Mouse (Mus musculus) midbrain, embryonic 11.5 days (tissue): Measurements from ENCODE around the gene H2al1f. TPM values are rescaled to one million over a fixed set of nuclear protein-coding genes. Genes with fewer than 3 reads are reported as not detected.
"Not testable (repeated sequence)": the region's sequence is repeated elsewhere in the genome, so short reads cannot be mapped to it uniquely, and the experiment has no call there.

Source experiments
- ATAC-seq: fragments of 200-750 bp; cut with Nextera tagmentation; 2 replicates; pipeline ENCODE4 v1.8.0; 2017; ENCODE audit warnings: moderate TSS enrichment, moderate library complexity; ENCODE audit not compliant: low FRiP score
- DNase-seq: peaks from one replicate; pipeline ENCODE4 v3.0.0; 2015; ENCODE audit warnings: low spot score; ENCODE audit errors: missing footprints
- H3K27ac ChIP-seq: fragments of 300-500 bp; sonication (generic); 2 replicates; pipeline ENCODE4 v1.5.1; 2014; ENCODE audit warnings: low read depth, low read length
- H3K27me3 ChIP-seq: fragments of 300-500 bp; sonication (generic); 2 replicates; pipeline ENCODE4 v1.6.1; 2014; ENCODE audit warnings: mild to moderate bottlenecking, low read length, moderate library complexity, mixed read lengths; ENCODE audit not compliant: control insufficient read depth, insufficient read depth
- H3K36me3 ChIP-seq: fragments of 300-500 bp; sonication (generic); 2 replicates; pipeline ENCODE4 v1.6.1; 2014; ENCODE audit warnings: mild to moderate bottlenecking, low read length, moderate library complexity, mixed read lengths; ENCODE audit not compliant: control insufficient read depth, insufficient read depth
- H3K4me1 ChIP-seq: fragments of 300-500 bp; sonication (generic); 2 replicates; pipeline ENCODE4 v1.6.1; 2014; ENCODE audit warnings: low read length; ENCODE audit not compliant: control insufficient read depth, insufficient read depth
- H3K4me2 ChIP-seq: fragments of 300-500 bp; sonication (generic); 2 replicates; pipeline ENCODE4 v1.6.1; 2014; ENCODE audit warnings: mild to moderate bottlenecking, moderate library complexity
- H3K4me3 ChIP-seq: fragments of 300-500 bp; sonication (generic); 2 replicates; pipeline ENCODE4 v1.5.1; 2014; ENCODE audit warnings: low read depth, low read length
- H3K9ac ChIP-seq: fragments of 300-500 bp; sonication (generic); 2 replicates; pipeline ENCODE4 v1.6.1; 2014; ENCODE audit warnings: low read length
- H3K9me3 ChIP-seq: fragments of 300-500 bp; sonication (generic); 2 replicates; pipeline ENCODE4 v1.6.1; 2016; ENCODE audit warnings: low read length; ENCODE audit not compliant: control insufficient read depth
- WGBS: fragments of 180-500 bp; shearing (Covaris S2); extraction: QIAGEN DNeasy Blood & Tissue Kit; methylation state at CpG from one replicate; pipeline ENCODE4 v1.1.7; 2014; 5-methylcytosine and 5-hydroxymethylcytosine counted together
- polyA plus RNA-seq: library from polyadenylated mRNA; unstranded; fragments of >200 nt; fragmentation: Nextera tagmentation; extraction: Ambion mirVana; gene quantifications from 2 replicates; pipeline ENCODE4 v1.2.1, GENCODE M21; 2014

H2al1f gene
- not detected in 2 replicates for polyA plus RNA-seq

- not testable (repeated sequence) for H3K4me2 ChIP-seq, H3K9ac ChIP-seq, H3K36me3 ChIP-seq, H3K27ac ChIP-seq, H3K4me1 ChIP-seq, H3K4me3 ChIP-seq, ATAC-seq, H3K9me3 ChIP-seq, H3K27me3 ChIP-seq, DNase-seq
- no CpG with 5 or more reads among the region's 6 CpGs for WGBS
Observed at GRCm38 (mm10) chrX:11314858-11315257, at the start of gene H2al1f. H2al1f (plus strand) TSS chrX:11315158.

DNA sequence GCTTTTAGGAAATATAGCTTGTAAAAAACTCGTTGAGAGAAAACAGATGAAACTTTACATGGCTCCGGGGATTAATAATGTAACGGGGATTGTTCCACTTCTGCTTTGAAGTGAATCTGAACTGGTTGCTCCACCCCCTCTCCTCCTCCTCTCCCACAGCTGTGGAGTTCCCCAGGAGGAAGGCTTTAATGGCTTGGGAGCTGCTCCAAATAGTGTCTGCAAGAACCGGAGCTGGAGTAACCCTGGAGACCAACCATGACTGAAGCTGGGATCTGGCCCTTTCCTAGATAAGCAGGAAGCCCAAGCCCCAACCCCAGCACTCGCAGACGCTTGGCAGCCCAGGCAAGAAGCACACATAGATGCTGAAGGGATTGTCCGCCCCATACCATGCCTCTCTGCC lies 47.2 kb upstream of the H2al1f start:
- no peaks in the 10 kb centered on the region for H3K9me3 ChIP-seq
- no peak overlapping the region for H3K4me3 ChIP-seq
- no peaks in the 10 kb centered on the region for H3K36me3 ChIP-seq
- H3K9ac ChIP-seq = no peak overlapping the region
- WGBS = 69% methylated on average over 7 of the region's 7 CpGs
- no peaks in the 10 kb centered on the region; the same call in none of the 2 replicates for H3K27me3 ChIP-seq
- H3K4me1 ChIP-seq = no peaks in the 10 kb centered on the region
- ATAC-seq (no peak), DNase-seq (no peak)
- H3K4me2 ChIP-seq = no peak overlapping the region
- no peak overlapping the region for H3K27ac ChIP-seq

DNA sequence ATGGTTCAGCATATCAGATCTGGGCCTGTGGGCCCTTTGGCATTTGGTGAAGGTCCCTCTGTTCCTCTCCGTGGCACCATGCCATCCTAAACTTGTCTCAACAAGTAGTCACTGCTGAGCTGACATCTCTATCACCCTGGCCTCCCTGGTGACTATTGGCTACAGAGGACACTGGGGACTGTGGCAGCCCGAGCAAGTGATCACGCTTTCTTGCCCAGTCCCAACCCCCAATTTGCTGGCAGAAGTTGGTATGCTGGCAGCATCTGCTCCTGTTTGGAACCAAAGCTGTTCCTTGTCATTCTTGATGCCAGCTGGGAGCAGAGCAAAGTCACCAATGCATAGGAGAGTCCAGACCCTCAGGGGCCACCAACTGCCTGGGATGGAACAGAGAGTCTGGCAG lies 45.9 kb upstream of the H2al1f start:
- Histone ChIP-seq H3K9ac (no peak overlapping the region), H3K4me1 (no peaks in the 10 kb centered on the region), H3K9me3 (no peaks in the 10 kb centered on the region), H3K36me3 (no peaks in the 10 kb centered on the region), H3K27me3 (no peaks in the 10 kb centered on the region; the same call in none of the 2 replicates), H3K4me2 (no peak overlapping the region), H3K27ac (no peak overlapping the region), H3K4me3 (no peak overlapping the region)
- DNase-seq (no peak), ATAC-seq (no peak)
- 76% methylated on average over 3 of the region's 3 CpGs for WGBS

DNA sequence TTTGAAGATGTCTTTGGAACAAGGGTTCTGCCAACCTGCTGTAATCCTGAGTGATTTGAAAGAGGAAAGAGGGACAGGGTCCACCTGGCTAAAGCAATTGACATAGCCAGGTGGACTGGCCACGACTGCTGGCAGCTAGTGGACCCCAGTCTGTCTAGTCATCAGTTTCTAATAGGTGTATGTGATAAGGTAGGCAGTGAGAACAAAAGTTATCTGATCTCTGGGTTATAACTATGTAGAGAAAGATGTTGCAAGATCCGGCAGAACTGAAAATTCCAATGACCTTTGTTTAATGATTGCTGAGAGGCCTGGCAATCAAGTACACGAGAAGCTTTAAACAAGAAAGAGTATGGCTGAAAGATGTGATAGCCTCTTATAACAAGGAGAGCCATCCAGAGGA lies 41.8 kb upstream of the H2al1f start:
- Histone ChIP-seq H3K27ac (no peak overlapping the region), H3K36me3 (no peaks in the 10 kb centered on the region), H3K4me3 (no peak overlapping the region), H3K9me3 (no peaks in the 10 kb centered on the region), H3K4me2 (no peak overlapping the region), H3K4me1 (no peaks in the 10 kb centered on the region), H3K9ac (no peak overlapping the region), H3K27me3 (no peaks in the 10 kb centered on the region; the same call in 1 of the 2 replicates)
- no peak for ATAC-seq
- 88% methylated on average over 3 of the region's 3 CpGs for WGBS
- no peak for DNase-seq

DNA sequence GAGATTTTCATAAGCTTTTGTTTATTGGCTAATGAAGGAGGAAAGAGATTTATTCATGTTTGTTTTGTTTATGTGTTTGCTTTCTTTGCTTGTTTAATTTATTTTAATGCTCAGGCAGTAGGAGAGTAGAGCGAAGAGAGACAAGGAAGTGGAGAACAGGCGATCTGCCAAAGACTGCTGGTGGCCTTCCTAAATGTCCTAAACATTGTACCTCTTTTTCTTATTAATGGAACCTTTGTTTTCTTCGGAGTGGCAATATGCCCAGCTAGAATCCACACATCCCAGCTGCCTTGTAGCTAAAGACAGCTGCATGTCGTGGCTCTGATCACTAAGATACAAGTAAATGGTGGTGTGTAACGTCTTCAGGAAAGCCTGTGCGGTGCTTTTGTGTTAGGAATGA lies 37.9 kb upstream of the H2al1f start:
- WGBS = 90% methylated on average over 6 of the region's 6 CpGs
- Histone ChIP-seq H3K4me3 (no peak overlapping the region), H3K4me1 (no peaks in the 10 kb centered on the region), H3K27me3 (no peaks in the 10 kb centered on the region), H3K9ac (no peak overlapping the region), H3K27ac (no peak overlapping the region), H3K9me3 (no peaks in the 10 kb centered on the region), H3K36me3 (no peaks in the 10 kb centered on the region), H3K4me2 (no peak overlapping the region)
- no peak for ATAC-seq
- DNase-seq = no peak

- 70% methylated on average over 2 of the region's 2 CpGs for WGBS
- H3K4me2 ChIP-seq = no peak overlapping the region
- H3K36me3 ChIP-seq = no peaks in the 10 kb centered on the region
- no peak overlapping the region for H3K27ac ChIP-seq
- no peaks in the 10 kb centered on the region for H3K4me1 ChIP-seq
- no peak overlapping the region for H3K4me3 ChIP-seq
- ATAC-seq = no peak
- DNase-seq = no peak
- no peaks in the 10 kb centered on the region for H3K27me3 ChIP-seq
- no peaks in the 10 kb centered on the region for H3K9me3 ChIP-seq
- H3K9ac ChIP-seq = no peak overlapping the region
Observed at GRCm38 (mm10) chrX:11280741-11281140, 34.2 kb upstream of the H2al1f start.

DNA sequence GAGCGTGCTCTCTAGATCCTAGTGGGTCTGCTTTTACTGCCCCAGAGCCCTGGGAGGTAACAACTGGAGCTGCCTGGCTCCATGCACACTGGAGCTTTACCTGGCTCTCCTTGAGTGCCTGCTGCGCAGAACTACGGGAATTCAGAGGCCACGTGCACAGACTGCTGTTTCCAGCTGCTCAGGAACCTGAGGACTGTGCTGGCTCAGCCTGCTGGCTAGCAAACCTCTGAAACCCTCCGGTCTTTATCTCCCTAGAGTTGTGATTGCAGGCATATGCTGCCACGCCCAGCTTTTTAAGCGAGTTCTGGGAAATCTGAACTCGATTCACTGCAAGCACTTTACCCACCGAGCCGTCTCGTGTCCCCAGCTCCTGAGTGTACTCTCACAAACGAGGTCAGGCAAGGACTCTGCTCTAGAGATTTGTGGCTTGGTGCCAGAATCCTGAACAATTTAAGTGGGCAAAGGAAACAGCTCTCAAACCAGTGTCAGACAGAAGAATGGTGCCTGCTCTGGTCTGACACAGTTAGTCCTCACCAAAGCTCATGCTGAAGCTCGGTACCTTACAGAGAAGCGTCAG lies 26.6 kb upstream of the H2al1f start:
- DNase-seq = no peak
- Histone ChIP-seq H3K9me3 (no peaks in the 10 kb centered on the region), H3K36me3 (no peaks in the 10 kb centered on the region), H3K9ac (no peak overlapping the region), H3K4me2 (no peak overlapping the region), H3K4me3 (no peak overlapping the region), H3K27ac (no peak overlapping the region), H3K27me3 (no peaks in the 10 kb centered on the region; the same call in 1 of the 2 replicates), H3K4me1 (no peaks in the 10 kb centered on the region)
- WGBS = 82% methylated on average over 14 of the region's 14 CpGs
- ATAC-seq = no peak

DNA sequence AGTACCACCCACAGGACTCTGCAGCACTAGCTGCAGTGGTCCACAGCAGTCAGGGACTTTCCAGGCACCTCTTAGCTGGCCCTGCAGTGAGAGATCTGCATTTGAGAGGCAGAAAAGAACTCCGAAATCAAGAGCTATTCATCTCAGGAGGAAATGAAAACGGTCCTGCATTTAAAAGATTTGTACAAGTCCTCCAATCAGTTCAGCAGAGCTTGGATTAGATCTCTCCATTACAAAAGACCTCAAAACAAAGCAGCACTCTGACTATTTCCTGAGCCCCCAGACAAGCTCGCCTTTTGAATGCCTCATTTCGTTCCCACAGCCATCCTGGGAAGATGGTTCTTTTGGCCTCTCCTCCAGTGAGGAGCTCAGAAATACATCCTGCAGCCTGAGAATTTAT lies 25.7 kb upstream of the H2al1f start:
- Histone ChIP-seq H3K36me3 (no peaks in the 10 kb centered on the region), H3K27me3 (no peaks in the 10 kb centered on the region; the same call in 1 of the 2 replicates), H3K9me3 (no peaks in the 10 kb centered on the region), H3K4me2 (no peak overlapping the region), H3K27ac (no peak overlapping the region), H3K9ac (no peak overlapping the region), H3K4me3 (no peak overlapping the region), H3K4me1 (no peaks in the 10 kb centered on the region)
- DNase-seq (no peak), ATAC-seq (no peak)
- WGBS = 50% methylated on average over 4 of the region's 4 CpGs

GRCm38 (mm10) chrX:11298957-11299356 lies 16.0 kb upstream of the H2al1f start, which contains the start of gene H2al1a:
H2al1a (plus strand) TSS chrX:11299257.
- H3K4me2 ChIP-seq, H3K4me1 ChIP-seq, H3K9ac ChIP-seq, H3K27ac ChIP-seq, H3K9me3 ChIP-seq, DNase-seq, H3K4me3 ChIP-seq, H3K27me3 ChIP-seq, ATAC-seq, H3K36me3 ChIP-seq: not testable (repeated sequence)
- no CpG with 5 or more reads among the region's 3 CpGs for WGBS
